Mouse (Mus musculus): ENCODE results near the gene Myo1b. TPM values are rescaled to one million over a fixed set of nuclear protein-coding genes. Genes with fewer than 3 reads are reported as not detected.

The Myo1b gene
- total RNA-seq, 2 experiments from 2014 or later = 0.07 to 1.2 TPM

- no peak for ATAC-seq (ENCODE audit: poor library complexity, severe bottlenecking)
Observed at GRCm38 (mm10) chr1:51804296-51805039, 111.4 kb downstream of the Myo1b start.

DNA sequence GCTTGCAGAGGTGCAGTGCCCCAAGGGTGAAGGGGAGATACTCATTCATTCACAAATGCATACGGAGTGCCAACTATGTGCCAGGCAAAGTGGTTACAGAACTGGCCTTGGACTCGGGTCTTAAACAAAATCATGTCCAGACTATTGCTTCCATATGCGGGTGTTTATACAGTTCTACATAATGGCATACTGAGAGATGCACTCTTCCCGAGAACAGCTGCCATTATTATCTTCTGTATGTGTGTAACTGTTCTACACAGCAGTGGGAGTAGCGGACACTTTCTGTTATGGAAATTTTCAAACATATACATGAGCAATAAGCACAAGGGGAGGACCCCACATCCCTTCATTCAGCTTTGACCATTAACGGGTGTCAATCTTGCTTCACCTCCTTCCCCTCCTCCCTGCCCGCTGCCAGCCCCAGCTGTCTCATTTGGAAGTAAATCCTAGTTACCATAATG, 117.8 kb downstream of the Myo1b start:
- no peak for ATAC-seq (ENCODE audit: poor library complexity, severe bottlenecking)

GRCm38 (mm10) chr1:51795586-51796309, 120.1 kb downstream of the Myo1b start:
- ATAC-seq (ENCODE audit: poor library complexity, severe bottlenecking) = no peak

- peak; percentile 90 for ATAC-seq (ENCODE audit: poor library complexity, severe bottlenecking)
Observed at GRCm38 (mm10) chr1:51789269-51789668, 126.6 kb downstream of the Myo1b start.

DNA sequence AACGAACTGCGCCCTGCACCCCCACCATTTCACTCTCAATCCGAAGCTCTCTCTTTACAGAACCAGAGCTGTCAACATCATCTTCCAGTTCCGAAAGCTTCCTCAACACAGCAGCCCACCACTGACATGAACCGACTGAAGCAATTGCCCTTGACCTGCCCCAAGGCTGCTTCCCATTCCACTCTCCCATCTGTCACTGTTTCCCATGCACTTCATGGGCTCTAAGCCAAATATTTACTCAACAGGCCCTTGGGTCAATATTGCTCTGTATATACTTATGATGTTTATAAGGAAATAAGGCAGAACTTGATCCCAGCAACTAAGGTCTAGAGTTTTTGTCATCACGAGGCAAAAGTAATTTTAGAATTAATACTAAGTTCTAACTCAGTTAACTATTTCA, 133.8 kb downstream of the Myo1b start:
- no peak for ATAC-seq (ENCODE audit: poor library complexity, severe bottlenecking)

- ATAC-seq (ENCODE audit: poor library complexity, severe bottlenecking) = no peak
Observed at GRCm38 (mm10) chr1:51780357-51780756, 135.5 kb downstream of the Myo1b start.

GRCm38 (mm10) chr1:51778241-51778640, 137.6 kb downstream of the Myo1b start:
- no peak for ATAC-seq (ENCODE audit: poor library complexity, severe bottlenecking)

DNA sequence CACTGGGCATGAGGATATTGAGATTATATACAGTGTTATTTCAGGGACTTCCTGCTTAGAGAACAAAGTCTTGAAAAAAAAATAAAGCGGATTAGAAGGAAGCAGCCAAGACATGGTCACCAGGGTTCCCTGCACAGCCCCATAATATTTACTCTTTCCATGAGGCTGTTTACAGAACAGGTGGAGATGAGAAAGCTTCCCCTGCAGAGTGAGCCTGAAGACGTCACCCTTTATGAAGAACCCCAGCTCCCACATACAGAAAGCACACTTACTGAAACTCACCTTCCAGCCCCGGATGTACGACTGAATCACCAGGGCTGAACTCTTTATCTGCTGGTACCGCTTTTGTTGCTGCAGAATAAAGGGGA, 145.4 kb downstream of the Myo1b start:
- ATAC-seq (ENCODE audit: poor library complexity, severe bottlenecking) = no peak

- no peak for ATAC-seq (ENCODE audit: poor library complexity, severe bottlenecking)
Observed at GRCm38 (mm10) chr1:51769815-51770503, 145.9 kb downstream of the Myo1b start.

- no peak for ATAC-seq (ENCODE audit: poor library complexity, severe bottlenecking)
Observed at GRCm38 (mm10) chr1:51766271-51766670, 149.6 kb downstream of the Myo1b start.

GRCm38 (mm10) chr1:51765156-51765555, 150.7 kb downstream of the Myo1b start:
- ATAC-seq (ENCODE audit: poor library complexity, severe bottlenecking) = no peak

DNA sequence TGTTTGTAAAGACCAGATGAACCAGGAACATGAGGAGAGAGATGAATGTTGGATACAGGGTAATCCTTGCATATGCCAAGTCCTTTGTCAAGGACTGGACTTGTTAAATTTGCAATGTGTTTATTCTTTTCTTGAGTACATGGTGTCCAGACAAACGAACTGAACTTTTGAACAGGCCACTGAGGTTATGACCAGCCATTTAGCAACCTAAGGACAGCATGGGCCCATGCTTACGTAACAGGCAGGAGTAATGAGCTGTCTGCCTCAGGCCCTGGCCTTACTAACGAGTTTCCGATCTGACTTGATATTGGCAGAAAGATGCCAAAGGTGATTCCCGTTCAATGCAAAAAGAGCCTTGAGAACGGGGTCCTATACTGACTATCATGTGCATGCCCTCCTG, 156.2 kb downstream of the Myo1b start:
- no peak for ATAC-seq (ENCODE audit: poor library complexity, severe bottlenecking)

GRCm38 (mm10) chr1:51758326-51759109, 157.4 kb downstream of the Myo1b start:
- ATAC-seq (ENCODE audit: poor library complexity, severe bottlenecking) = no peak

GRCm38 (mm10) chr1:51753621-51754020, 162.2 kb downstream of the Myo1b start:
- no peak for ATAC-seq (ENCODE audit: poor library complexity, severe bottlenecking)

DNA sequence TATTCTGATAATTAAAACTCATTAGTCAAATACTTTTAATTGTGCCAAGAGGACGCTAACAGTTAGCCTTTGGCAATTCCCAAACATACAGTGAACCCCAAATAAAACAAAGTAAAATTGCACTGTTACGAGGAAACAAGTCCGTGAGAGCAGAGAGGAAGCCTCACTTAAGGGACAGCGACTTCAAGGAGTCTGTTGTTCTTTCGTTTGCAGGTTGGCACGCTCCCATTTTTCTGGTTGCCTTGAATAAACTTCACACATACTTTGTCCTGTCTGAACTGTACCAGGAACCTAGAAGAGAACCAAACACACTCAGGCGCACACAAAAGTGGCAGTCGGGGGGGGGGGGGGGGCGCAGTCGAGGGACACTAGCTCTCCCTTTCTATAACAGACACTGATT, 164.9 kb downstream of the Myo1b start:
- no peak for ATAC-seq (ENCODE audit: poor library complexity, severe bottlenecking)

GRCm38 (mm10) chr1:51748306-51748705, 167.6 kb downstream of the Myo1b start:
- ATAC-seq (ENCODE audit: poor library complexity, severe bottlenecking) = no peak

DNA sequence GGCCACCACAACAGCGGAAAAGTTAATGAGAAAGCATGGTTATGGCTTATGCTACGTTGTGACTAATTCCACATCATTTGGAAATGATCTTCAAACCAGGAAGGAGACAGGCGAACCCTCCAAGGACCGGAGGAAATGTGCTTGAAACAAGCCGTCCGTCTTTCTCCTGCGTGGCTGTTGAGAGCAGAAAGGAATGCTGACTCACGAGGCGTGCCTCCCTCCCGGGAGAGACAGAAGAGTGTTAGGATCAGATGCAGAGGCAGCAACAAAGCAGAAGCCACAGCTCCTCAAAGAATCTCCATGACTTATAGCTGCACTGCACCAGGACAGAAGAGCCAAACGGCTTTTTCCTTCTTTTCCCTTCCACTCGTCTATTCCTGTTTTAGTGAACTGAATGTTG, 168.4 kb downstream of the Myo1b start:
- peak; percentile 47 for ATAC-seq (ENCODE audit: poor library complexity, severe bottlenecking)

GRCm38 (mm10) chr1:51746711-51747240, 169.1 kb downstream of the Myo1b start:
- ATAC-seq (ENCODE audit: poor library complexity, severe bottlenecking) = no peak

DNA sequence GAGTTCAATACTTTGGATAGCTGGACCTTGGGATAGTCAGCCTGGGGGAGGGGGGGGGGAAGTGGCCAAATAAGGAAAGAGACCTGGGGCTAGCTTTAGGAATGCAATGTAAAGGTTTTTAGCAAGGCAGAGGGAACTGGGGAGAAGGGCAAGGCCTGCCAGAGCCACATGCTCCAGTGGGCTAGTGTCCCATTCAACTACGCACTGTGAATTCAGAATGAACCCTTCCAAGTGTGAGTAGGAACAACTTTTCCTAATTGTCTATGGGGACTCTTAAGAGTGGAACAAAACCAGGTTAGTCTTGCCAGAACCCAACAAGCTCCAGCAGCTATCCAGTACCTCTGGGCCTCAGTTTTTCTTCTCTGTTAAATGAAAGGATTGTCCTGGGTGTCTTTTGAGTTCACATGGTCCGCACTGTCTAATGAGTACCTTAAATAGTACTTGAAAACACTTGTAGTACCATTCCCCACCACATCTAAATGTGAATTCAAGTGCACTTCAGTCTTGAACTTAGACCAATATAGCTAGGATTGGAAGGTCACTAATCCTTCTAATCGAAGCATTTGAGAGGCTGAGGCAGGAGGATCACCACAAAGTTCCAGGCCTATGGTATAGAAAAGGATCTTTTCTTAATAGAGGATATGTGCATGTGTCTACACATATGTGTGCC, 172.0 kb downstream of the Myo1b start:
- no peak for ATAC-seq (ENCODE audit: poor library complexity, severe bottlenecking)

DNA sequence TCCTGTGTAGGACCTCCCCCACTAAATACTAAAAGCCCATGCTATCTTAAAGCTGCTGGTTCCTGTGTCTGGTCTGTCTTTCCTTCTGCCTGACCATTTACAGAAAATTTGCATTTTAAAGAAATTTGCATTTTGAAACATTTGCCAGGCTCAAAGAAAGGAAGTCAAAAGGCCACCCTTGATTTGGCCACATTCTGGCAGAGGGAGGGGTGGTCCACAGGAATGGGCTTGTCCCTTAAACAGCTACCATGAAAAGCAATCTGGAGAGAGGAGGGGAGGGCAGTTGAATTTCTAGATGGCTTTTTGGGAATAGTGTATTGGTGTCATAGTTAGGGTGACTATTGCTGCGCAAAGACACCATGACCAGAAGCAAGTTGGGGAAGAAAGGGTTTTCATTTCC, 173.3 kb downstream of the Myo1b start:
- no peak for ATAC-seq (ENCODE audit: poor library complexity, severe bottlenecking)
